Mouse (Mus musculus): ENCODE measurements around the gene Fam129a.

Gene Fam129a

GRCm38 (mm10) chr1:151629591-151630250 lies 58.7 kb downstream of the Fam129a start:
- DNase-seq: no peak

GRCm38 (mm10) chr1:151630251-151630628 lies 59.3 kb downstream of the Fam129a start:
- no peak for DNase-seq

GRCm38 (mm10) chr1:151631061-151631460 lies 60.1 kb downstream of the Fam129a start:
- DNase-seq: no peak

GRCm38 (mm10) chr1:151631703-151632294 lies 60.8 kb downstream of the Fam129a start:
- DNase-seq: no peak

- DNase-seq: no peak
Observed at GRCm38 (mm10) chr1:151632567-151633356, 61.8 kb downstream of the Fam129a start.

GRCm38 (mm10) chr1:151636637-151637036 lies 65.7 kb downstream of the Fam129a start:
- DNase-seq: no peak

GRCm38 (mm10) chr1:151637351-151637922 lies 66.5 kb downstream of the Fam129a start:
- DNase-seq: no peak

- no peak for DNase-seq
Observed at GRCm38 (mm10) chr1:151638357-151638756, 67.4 kb downstream of the Fam129a start.

- no peak for DNase-seq
Observed at GRCm38 (mm10) chr1:151638770-151639169, 67.8 kb downstream of the Fam129a start.

- DNase-seq: no peak
Observed at GRCm38 (mm10) chr1:151646380-151646779, 75.4 kb downstream of the Fam129a start.

GRCm38 (mm10) chr1:151648099-151648498 lies 77.1 kb downstream of the Fam129a start:
- DNase-seq: no peak

GRCm38 (mm10) chr1:151657042-151657605 lies 86.1 kb downstream of the Fam129a start:
- DNase-seq: no peak

- peak in 1 of 2 experiments; percentile 10 for DNase-seq
Observed at GRCm38 (mm10) chr1:151658291-151658830, 87.4 kb downstream of the Fam129a start.

- no peak for DNase-seq
Observed at GRCm38 (mm10) chr1:151659636-151660035, 88.7 kb downstream of the Fam129a start.

GRCm38 (mm10) chr1:151660251-151660650 lies 89.3 kb downstream of the Fam129a start:
- no peak for DNase-seq

GRCm38 (mm10) chr1:151660883-151661282 lies 89.9 kb downstream of the Fam129a start:
- no peak for DNase-seq

- no peak for DNase-seq
Observed at GRCm38 (mm10) chr1:151661684-151662439, 90.9 kb downstream of the Fam129a start.

- no peak for DNase-seq
Observed at GRCm38 (mm10) chr1:151662958-151663357, 92.0 kb downstream of the Fam129a start.

- no peak for DNase-seq
Observed at GRCm38 (mm10) chr1:151664384-151664783, 93.4 kb downstream of the Fam129a start.

- no peak for DNase-seq
Observed at GRCm38 (mm10) chr1:151664837-151665431, 93.9 kb downstream of the Fam129a start.

- DNase-seq: no peak
Observed at GRCm38 (mm10) chr1:151667351-151668074, 96.5 kb downstream of the Fam129a start.

Data from cerebellum, adult 18-20 months (tissue).